Mouse (Mus musculus): ENCODE data around the gene Ten1. TPM values are rescaled to one million over a fixed set of nuclear protein-coding genes. Genes with fewer than 3 reads are reported as not detected.

Ten1 gene
- 10 to 100 TPM; 34.4 to 47.6 (median 39.6) TPM for total RNA-seq (2022)

- peak; percentile 92 to 97 for DNase-seq (ENCODE audit: low spot score in 2 of 2)
These were observed at the start of gene Ten1, which contains the start of gene Acox1 for GRCm38 (mm10) chr11:116198639-116199531. TSS of gene Ten1 (plus strand) at chr11:116198855. TSS of gene Acox1 (minus strand) at chr11:116199045.

GRCm38 (mm10) chr11:116149341-116149740 lies 49.3 kb upstream of the Ten1 start:
- DNase-seq (ENCODE audit: low spot score in 2 of 2): no peak

GRCm38 (mm10) chr11:116150960-116151359 lies 47.7 kb upstream of the Ten1 start:
- DNase-seq (ENCODE audit: low spot score in 2 of 2): no peak

- no peak for DNase-seq (ENCODE audit: low spot score in 2 of 2)
These were observed 37.3 kb upstream of the Ten1 start for GRCm38 (mm10) chr11:116161312-116161711.

- DNase-seq (ENCODE audit: low spot score in 2 of 2): peak in 1 of 2 experiments; percentile 75
These were observed 36.5 kb upstream of the Ten1 start for GRCm38 (mm10) chr11:116162146-116162545.

GRCm38 (mm10) chr11:116163002-116163401 lies 35.7 kb upstream of the Ten1 start:
- no peak for DNase-seq (ENCODE audit: low spot score in 2 of 2)

- no peak for DNase-seq (ENCODE audit: low spot score in 2 of 2)
These were observed 31.4 kb upstream of the Ten1 start for GRCm38 (mm10) chr11:116167232-116167631.

- peak; percentile 91 to 96 for DNase-seq (ENCODE audit: low spot score in 2 of 2)
These were observed 30.7 kb upstream of the Ten1 start, which contains the start of gene Fbf1 for GRCm38 (mm10) chr11:116167884-116168439. TSS of gene Fbf1 (minus strand) at chr11:116168166.

- DNase-seq (ENCODE audit: low spot score in 2 of 2): no peak
These were observed 29.4 kb upstream of the Ten1 start for GRCm38 (mm10) chr11:116169214-116169613.

GRCm38 (mm10) chr11:116170003-116170800 lies 28.5 kb upstream of the Ten1 start:
- no peak for DNase-seq (ENCODE audit: low spot score in 2 of 2)

- no peak for DNase-seq (ENCODE audit: low spot score in 2 of 2)
These were observed 26.7 kb upstream of the Ten1 start for GRCm38 (mm10) chr11:116171959-116172358.

GRCm38 (mm10) chr11:116174775-116175448 lies 23.7 kb upstream of the Ten1 start:
- DNase-seq (ENCODE audit: low spot score in 2 of 2): no peak

- no peak for DNase-seq (ENCODE audit: low spot score in 2 of 2)
These were observed 22.6 kb upstream of the Ten1 start for GRCm38 (mm10) chr11:116176010-116176409.

- DNase-seq (ENCODE audit: low spot score in 2 of 2): no peak
These were observed 20.1 kb upstream of the Ten1 start for GRCm38 (mm10) chr11:116178411-116179121.

- no peak for DNase-seq (ENCODE audit: low spot score in 2 of 2)
These were observed 12.8 kb upstream of the Ten1 start for GRCm38 (mm10) chr11:116185836-116186235.

- no peak for DNase-seq (ENCODE audit: low spot score in 2 of 2)
These were observed 12.3 kb upstream of the Ten1 start for GRCm38 (mm10) chr11:116186360-116186759.

GRCm38 (mm10) chr11:116187226-116187930 lies 11.3 kb upstream of the Ten1 start:
- DNase-seq (ENCODE audit: low spot score in 2 of 2): no peak

- DNase-seq (ENCODE audit: low spot score in 2 of 2): no peak
These were observed 4.0 kb upstream of the Ten1 start for GRCm38 (mm10) chr11:116194619-116195018.

GRCm38 (mm10) chr11:116195252-116195651 lies 3.4 kb upstream of the Ten1 start:
- DNase-seq (ENCODE audit: low spot score in 2 of 2): no peak

- DNase-seq (ENCODE audit: low spot score in 2 of 2): no peak
These were observed 2.3 kb upstream of the Ten1 start for GRCm38 (mm10) chr11:116196336-116196735.
